Comparison of ENCODE assay signal across 8 mouse cellular contexts in genomic region chr13:21179367-21179723, GRCm38 (mm10). TPM values are rescaled to one million over a fixed set of nuclear protein-coding genes. Genes with fewer than 3 reads are reported as not detected.
DNase-seq lines count a peak whose midpoint lies in the region; ATAC-seq lines count a peak whose summit lies in the region.

Gene Trim27 (plus strand): TSS chr13:21179445.

- peaks cover 14% of the 10 kb centered on the region for H3K36me3 ChIP-seq in forebrain, embryonic 16.5 days (ENCODE audit: control insufficient read depth, insufficient read depth)
- H3K36me3 ChIP-seq in hindbrain, embryonic 11.5 days (ENCODE audit: control insufficient read depth, insufficient read depth, low read length): peaks cover 9% of the 10 kb centered on the region
- H3K36me3 ChIP-seq in limb, embryonic 15.5 days: peaks cover 27% of the 10 kb centered on the region
- H3K36me3 ChIP-seq in splenic B cell, adult 2 months (ENCODE audit: control insufficient read depth, insufficient read depth, low read length, poor library complexity, severe bottlenecking): peaks cover 5% of the 10 kb centered on the region; the same call in 1 of the 2 replicates

- H3K9me3 ChIP-seq in forebrain, embryonic 16.5 days (ENCODE audit: control insufficient read depth, low read length): no peaks in the 10 kb centered on the region
- no peaks in the 10 kb centered on the region for H3K9me3 ChIP-seq in hindbrain, embryonic 11.5 days (ENCODE audit: control insufficient read depth, low read length)
- H3K9me3 ChIP-seq in limb, embryonic 15.5 days: no peaks in the 10 kb centered on the region

- no peaks in the 10 kb centered on the region for H3K27me3 ChIP-seq in forebrain, embryonic 16.5 days (replicated peaks; ENCODE audit: control insufficient read depth, insufficient read depth, low read length)
- H3K27me3 ChIP-seq in hindbrain, embryonic 11.5 days (ENCODE audit: control insufficient read depth, insufficient read depth, low read length): no peaks in the 10 kb centered on the region; the same call in 1 of the 2 replicates
- no peaks in the 10 kb centered on the region for H3K27me3 ChIP-seq in limb, embryonic 15.5 days
- H3K27me3 ChIP-seq in splenic B cell, adult 2 months (ENCODE audit: control insufficient read depth, insufficient read depth, low read length, poor library complexity, severe bottlenecking): no peaks in the 10 kb centered on the region

- H3K27ac ChIP-seq in forebrain, embryonic 16.5 days (ENCODE audit: low read length): peak within 1 kb of the TSS; percentile 97
- peak within 1 kb of the TSS; percentile 93 for H3K27ac ChIP-seq in hindbrain, embryonic 11.5 days (ENCODE audit: low read depth, low read length)
- H3K27ac ChIP-seq in limb, embryonic 15.5 days: peak within 1 kb of the TSS; percentile 97

- H3K9ac ChIP-seq in forebrain, embryonic 16.5 days (replicated peaks; ENCODE audit: low read depth, low read length): peak within 1 kb of the TSS; percentile 86
- peak within 1 kb of the TSS; percentile 93 for H3K9ac ChIP-seq in hindbrain, embryonic 11.5 days (ENCODE audit: low read depth, low read length)
- peak within 1 kb of the TSS; percentile 94 for H3K9ac ChIP-seq in limb, embryonic 15.5 days

- peak within 1 kb of the TSS; percentile 92 for H3K4me2 ChIP-seq in forebrain, embryonic 16.5 days (ENCODE audit: low read length)
- H3K4me2 ChIP-seq in hindbrain, embryonic 11.5 days (replicated peaks; ENCODE audit: low read depth, low read length): peak within 1 kb of the TSS; percentile 76
- H3K4me2 ChIP-seq in limb, embryonic 15.5 days: peak within 1 kb of the TSS; percentile 68

- peak within 1 kb of the TSS; percentile 99 for H3K4me3 ChIP-seq in forebrain, embryonic 16.5 days (replicated peaks; ENCODE audit: low read length)
- peak within 1 kb of the TSS; percentile 98 for H3K4me3 ChIP-seq in hindbrain, embryonic 11.5 days (ENCODE audit: low read depth, low read length)
- peak within 1 kb of the TSS; percentile 91 for H3K4me3 ChIP-seq in limb, embryonic 15.5 days

- no peak for DNase-seq in left cerebral cortex, adult 18-20 months (ENCODE audit: low spot score in 2 of 2)
- no peak for DNase-seq in left cerebral cortex, adult 11 months (ENCODE audit: low spot score)
- no peak for DNase-seq in adrenal gland, postnatal 10 days
- DNase-seq in hindbrain, embryonic 11.5 days (ENCODE audit: low spot score): no peak
- DNase-seq in splenic B cell, adult 2 months (ENCODE audit: low read depth, low spot score): peak; percentile 77
- DNase-seq in cerebellum, postnatal 25 days: no peak

- H3K4me1 ChIP-seq in forebrain, embryonic 16.5 days (replicated peaks; ENCODE audit: control insufficient read depth, insufficient read depth, low read length): peaks cover 25% of the 10 kb centered on the region
- no peaks in the 10 kb centered on the region for H3K4me1 ChIP-seq in hindbrain, embryonic 11.5 days (replicated peaks; ENCODE audit: control insufficient read depth, insufficient read depth, low read length)
- peaks cover 26% of the 10 kb centered on the region for H3K4me1 ChIP-seq in limb, embryonic 15.5 days

- WGBS in forebrain, embryonic 16.5 days: 0% methylated on average over 15 of the region's 15 CpGs
- 0% methylated on average over 15 of the region's 15 CpGs for WGBS in hindbrain, embryonic 11.5 days
- 0% methylated on average over 15 of the region's 15 CpGs for WGBS in limb, embryonic 15.5 days

- ATAC-seq in forebrain, embryonic 16.5 days: peak; percentile 47
- ATAC-seq in hindbrain, embryonic 11.5 days (ENCODE audit: low FRiP score): peak; percentile 53
- peak; percentile 68 for ATAC-seq in limb, embryonic 15.5 days (ENCODE audit: insufficient number of reproducible peaks, low FRiP score, low TSS enrichment, low read depth)

RNA-seq across cellular contexts. Expression of gene Trim27, which starts in this region (rescaled TPM):
- total RNA-seq in left cerebral cortex, adult 18-20 months (2021): 10 to 100 TPM; 38.6 to 38.8 TPM
- 10 to 100 TPM; 50.2 to 51.9 TPM for total RNA-seq in adrenal gland, postnatal 10 days (2021)
- polyA plus RNA-seq in forebrain, embryonic 16.5 days (2015; fragmentation: Nextera tagmentation; extraction: Ambion mirVana): 89.7 and 96.6 TPM in 2 replicates
- polyA plus RNA-seq in hindbrain, embryonic 11.5 days (2014; fragmentation: Nextera tagmentation; extraction: Ambion mirVana): 133 and 144 TPM in 2 replicates
- 106 and 121 TPM in 2 replicates for polyA plus RNA-seq in limb, embryonic 15.5 days (2015; fragmentation: Nextera tagmentation; extraction: Ambion mirVana)
